Mouse (Mus musculus) small intestine, adult 2 months (tissue): ENCODE measurements around the gene Senp2.

ENCODE experiments used
- CTCF ChIP-seq: fragments of 200-500 bp; IDR thresholded peaks from 2 replicates; pipeline ENCODE4 v1.5.1; 2012; ENCODE audit warnings: low read depth, mild to moderate bottlenecking, control low read depth, inconsistent platforms, low read length, moderate library complexity, mixed read lengths; ENCODE audit not compliant: insufficient replicate concordance, insufficient read length; ENCODE audit errors: extremely low read depth
- POLR2A ChIP-seq: fragments of 200-500 bp; IDR thresholded peaks from 2 replicates; pipeline ENCODE4 v1.6.1; 2012; ENCODE audit warnings: low read depth, mild to moderate bottlenecking, control low read depth, inconsistent platforms, low read length, moderate library complexity

DNA sequence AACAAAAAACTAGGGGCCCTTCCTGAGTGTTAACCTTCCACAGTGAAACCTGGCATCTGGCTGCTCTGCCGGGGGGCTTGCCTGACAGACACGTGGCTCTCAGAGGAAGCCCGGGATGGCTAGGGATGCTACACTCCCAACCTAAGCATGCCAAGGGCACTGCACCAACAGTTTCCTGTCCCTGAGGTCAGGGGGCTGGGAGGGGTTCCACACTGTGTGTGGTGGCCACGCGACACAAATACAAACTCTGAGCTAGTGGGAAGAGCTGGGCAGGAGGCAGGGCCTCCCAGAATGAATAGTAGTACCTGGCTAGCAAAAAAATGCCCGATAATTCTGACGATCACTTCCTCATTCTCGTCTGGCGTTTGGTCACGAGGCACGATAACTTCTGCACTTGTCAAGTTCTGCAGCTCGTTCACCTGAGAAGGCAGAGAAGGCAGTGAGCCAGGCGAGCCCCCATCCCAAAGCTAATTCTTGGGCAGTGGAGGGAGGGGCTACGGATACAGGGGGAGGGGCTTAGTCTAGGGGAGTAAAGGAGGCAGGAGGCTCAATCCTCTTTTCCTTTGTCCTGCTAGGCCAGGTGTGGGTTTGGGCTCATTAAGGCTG, 52.4 kb downstream of the Senp2 start:
- TF ChIP-seq CTCF (no peak), POLR2A (no peak)
